Mouse (Mus musculus): ENCODE measurements around the gene Pbx3.
A peak's percentile ranks its signal among the peaks of the same experiment; 100 is the strongest.

Gene Pbx3

GRCm38 (mm10) chr2:34372305-34373301, at the start of gene Pbx3:
Pbx3 (minus strand) TSS chr2:34373142.
- DNase-seq (ENCODE audit: low spot score in 2 of 2): peak; percentile 90 to 97

GRCm38 (mm10) chr2:34420256-34420655, 47.3 kb upstream of the Pbx3 start:
- DNase-seq (ENCODE audit: low spot score in 2 of 2): no peak

GRCm38 (mm10) chr2:34409741-34410340, 36.9 kb upstream of the Pbx3 start:
- DNase-seq (ENCODE audit: low spot score in 2 of 2): no peak

GRCm38 (mm10) chr2:34408341-34408740, 35.4 kb upstream of the Pbx3 start:
- DNase-seq (ENCODE audit: low spot score in 2 of 2): no peak

- no peak for DNase-seq (ENCODE audit: low spot score in 2 of 2)
Observed at GRCm38 (mm10) chr2:34407596-34407995, 34.7 kb upstream of the Pbx3 start.

GRCm38 (mm10) chr2:34406601-34407464, 33.9 kb upstream of the Pbx3 start, which contains the start of gene Mapkap1:
Mapkap1 (plus strand) TSS chr2:34406771.
- DNase-seq (ENCODE audit: low spot score in 2 of 2): peak; percentile 98

GRCm38 (mm10) chr2:34399535-34399934, 26.6 kb upstream of the Pbx3 start:
- DNase-seq (ENCODE audit: low spot score in 2 of 2): no peak

GRCm38 (mm10) chr2:34378930-34379329, 6.0 kb upstream of the Pbx3 start:
- no peak for DNase-seq (ENCODE audit: low spot score in 2 of 2)

GRCm38 (mm10) chr2:34374349-34374748, 1.4 kb upstream of the Pbx3 start:
- no peak for DNase-seq (ENCODE audit: low spot score in 2 of 2)

GRCm38 (mm10) chr2:34373886-34374285, 944 bp upstream of the Pbx3 start:
- no peak for DNase-seq (ENCODE audit: low spot score in 2 of 2)

- peak; percentile 10 to 30 for DNase-seq (ENCODE audit: low spot score in 2 of 2)
Observed at GRCm38 (mm10) chr2:34371441-34372304, 1.3 kb downstream of the Pbx3 start.

- DNase-seq (ENCODE audit: low spot score in 2 of 2): peak; percentile 4 to 15
Observed at GRCm38 (mm10) chr2:34370725-34371440, 2.1 kb downstream of the Pbx3 start.

GRCm38 (mm10) chr2:34370349-34370724, 2.6 kb downstream of the Pbx3 start:
- DNase-seq (ENCODE audit: low spot score in 2 of 2): no peak

GRCm38 (mm10) chr2:34368396-34368795, 4.5 kb downstream of the Pbx3 start:
- DNase-seq (ENCODE audit: low spot score in 2 of 2): no peak

- no peak for DNase-seq (ENCODE audit: low spot score in 2 of 2)
Observed at GRCm38 (mm10) chr2:34367024-34367423, 5.9 kb downstream of the Pbx3 start.

GRCm38 (mm10) chr2:34363678-34364077, 9.3 kb downstream of the Pbx3 start:
- DNase-seq (ENCODE audit: low spot score in 2 of 2): no peak

GRCm38 (mm10) chr2:34355801-34356211, 17.1 kb downstream of the Pbx3 start:
- DNase-seq (ENCODE audit: low spot score in 2 of 2): no peak

- no peak for DNase-seq (ENCODE audit: low spot score in 2 of 2)
Observed at GRCm38 (mm10) chr2:34352006-34352405, 20.9 kb downstream of the Pbx3 start.

GRCm38 (mm10) chr2:34347096-34347495, 25.8 kb downstream of the Pbx3 start:
- DNase-seq (ENCODE audit: low spot score in 2 of 2): no peak

- DNase-seq (ENCODE audit: low spot score in 2 of 2): no peak
Observed at GRCm38 (mm10) chr2:34298664-34299063, 74.3 kb downstream of the Pbx3 start.

All from thymus, postnatal 10 days (tissue).